Mouse (Mus musculus) C2C12 (cell line): ENCODE results near the gene Dnajb8. TPM values are rescaled to one million over a fixed set of nuclear protein-coding genes. Genes with fewer than 3 reads are reported as not detected.

Experiments used
- H3K27me3 ChIP-seq: one replicate; pipeline ENCODE4 v1.6.1; 2011; ENCODE audit not compliant: control insufficient read depth, insufficient read depth, insufficient read length
- H3K36me3 ChIP-seq: one replicate; pipeline ENCODE4 v1.6.1; 2011; ENCODE audit not compliant: control insufficient read depth, insufficient read depth
- H3K4me3 ChIP-seq: one replicate; pipeline ENCODE4 v1.5.1; 2011; ENCODE audit warnings: mild to moderate bottlenecking, control low read depth; ENCODE audit not compliant: poor library complexity, insufficient read depth, severe bottlenecking
- H3K79me2 ChIP-seq: one replicate; pipeline ENCODE4 v1.6.1; 2011; ENCODE audit not compliant: control insufficient read depth, insufficient read depth
- H3K79me3 ChIP-seq: one replicate; pipeline ENCODE4 v1.6.1; 2011; ENCODE audit warnings: low read depth, control low read depth
- H3ac ChIP-seq: one replicate; pipeline ENCODE3; 2011; ENCODE audit warnings: low read depth; ENCODE audit not compliant: control insufficient read depth, insufficient read length
- CEBPB ChIP-seq: IDR thresholded peaks from one replicate; pipeline ENCODE4 v1.6.1; 2011; ENCODE audit warnings: low read depth, mild to moderate bottlenecking, control low read depth, moderate library complexity
- CTCF ChIP-seq: IDR thresholded peaks from one replicate; pipeline ENCODE4 v1.5.1; 2011; ENCODE audit not compliant: control insufficient read depth, insufficient read depth, insufficient read length
- FOSL1 ChIP-seq: IDR thresholded peaks from one replicate; pipeline ENCODE4 v1.8.0; 2011; ENCODE audit warnings: mild to moderate bottlenecking, low read length; ENCODE audit not compliant: poor library complexity, insufficient read depth, severe bottlenecking
- MAX ChIP-seq: IDR thresholded peaks from one replicate; pipeline ENCODE4 v1.6.1; 2011; ENCODE audit warnings: mild to moderate bottlenecking, control low read depth
- MYOD1 ChIP-seq: IDR thresholded peaks from one replicate; pipeline ENCODE4 v1.6.1; 2011; ENCODE audit warnings: low read depth; ENCODE audit not compliant: control insufficient read depth, insufficient read length
- MYOG ChIP-seq: IDR thresholded peaks from one replicate; pipeline ENCODE4 v1.6.1; 2011; ENCODE audit not compliant: control insufficient read depth, insufficient read length; ENCODE audit errors: extremely low read depth
- USF1 ChIP-seq: IDR thresholded peaks from one replicate; pipeline ENCODE4 v1.6.1; 2011; ENCODE audit warnings: low read depth, mild to moderate bottlenecking, control low read depth, moderate library complexity
- polyA plus RNA-seq: library from polyadenylated mRNA; unstranded; fragments of >200 nt; fragmentation: generic; extraction: Trizol; gene quantifications from one replicate; pipeline ENCODE4 v1.2.1, GENCODE M21; 2012; ENCODE audit warnings: missing spikeins

Gene Dnajb8
- polyA plus RNA-seq, 1 experiment: not detected

DNA sequence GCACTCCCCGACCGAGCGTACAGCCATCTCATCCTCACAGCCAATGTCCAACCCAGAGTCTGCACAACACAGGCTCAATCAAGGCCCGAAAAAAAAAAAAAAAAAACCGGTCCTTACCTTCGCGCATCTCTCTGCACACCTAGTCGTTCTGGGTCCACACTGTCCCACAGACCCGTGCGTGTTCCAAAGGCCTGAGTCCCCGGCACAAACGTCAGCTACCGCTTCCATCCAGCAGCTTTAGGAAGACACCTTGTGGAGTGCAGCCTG is 32.1 kb upstream of the Dnajb8 start:
- no peak for TF ChIP-seq FOSL1
- TF ChIP-seq MYOG: no peak
- no peak for TF ChIP-seq CEBPB
- no peak for TF ChIP-seq MAX
- no peak for TF ChIP-seq USF1
- no peak for TF ChIP-seq MYOD1
- TF ChIP-seq CTCF: no peak
- Histone ChIP-seq H3K36me3 (no peaks in the 10 kb centered on the region), H3ac (no peak overlapping the region), H3K79me3 (no peaks in the 10 kb centered on the region), H3K27me3 (no peaks in the 10 kb centered on the region), H3K79me2 (no peaks in the 10 kb centered on the region), H3K4me3 (no peak overlapping the region)

DNA sequence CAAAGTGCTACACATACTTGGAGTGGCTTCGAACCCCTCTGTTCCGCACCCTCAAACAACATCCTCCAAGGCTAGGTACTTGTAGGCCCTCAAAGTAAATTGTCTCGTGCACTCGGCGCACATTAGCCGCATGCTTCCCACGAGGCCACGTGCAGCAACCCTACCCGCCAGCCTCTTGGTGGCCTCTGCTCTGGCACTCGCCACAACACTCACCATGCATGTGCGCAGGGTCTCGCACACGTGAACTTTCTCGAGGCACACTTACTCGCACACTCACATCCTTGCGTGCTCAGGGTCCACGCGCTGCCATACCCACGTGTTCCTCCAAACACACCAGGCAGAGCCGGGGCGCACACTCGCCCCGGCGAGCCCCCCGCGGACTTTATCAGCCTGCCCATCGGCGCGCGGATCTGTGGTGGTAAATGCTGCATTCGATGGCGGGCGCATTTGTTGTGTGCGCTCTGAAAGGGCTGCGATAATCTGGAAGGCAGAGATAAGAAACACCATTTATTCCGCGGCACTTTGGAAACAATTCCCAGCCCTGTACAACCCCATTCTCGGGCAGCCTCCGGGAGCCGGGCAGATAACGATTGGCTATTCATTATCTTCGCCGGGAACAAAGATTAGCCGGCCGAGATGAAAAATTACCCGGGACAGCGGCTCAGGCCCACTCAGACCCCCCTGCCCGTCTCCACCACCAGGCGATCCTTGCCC is 31.6 kb upstream of the Dnajb8 start:
- no peak overlapping the region for H3K4me3 ChIP-seq
- TF ChIP-seq CTCF: no peak
- TF ChIP-seq MYOG: no peak
- TF ChIP-seq USF1: no peak
- no peak for TF ChIP-seq CEBPB
- no peak for TF ChIP-seq MYOD1
- TF ChIP-seq MAX: no peak
- TF ChIP-seq FOSL1: no peak
- H3K36me3 ChIP-seq: no peaks in the 10 kb centered on the region
- no peaks in the 10 kb centered on the region for H3K27me3 ChIP-seq
- H3ac ChIP-seq: no peak overlapping the region
- H3K79me3 ChIP-seq: no peaks in the 10 kb centered on the region
- H3K79me2 ChIP-seq: no peaks in the 10 kb centered on the region

DNA sequence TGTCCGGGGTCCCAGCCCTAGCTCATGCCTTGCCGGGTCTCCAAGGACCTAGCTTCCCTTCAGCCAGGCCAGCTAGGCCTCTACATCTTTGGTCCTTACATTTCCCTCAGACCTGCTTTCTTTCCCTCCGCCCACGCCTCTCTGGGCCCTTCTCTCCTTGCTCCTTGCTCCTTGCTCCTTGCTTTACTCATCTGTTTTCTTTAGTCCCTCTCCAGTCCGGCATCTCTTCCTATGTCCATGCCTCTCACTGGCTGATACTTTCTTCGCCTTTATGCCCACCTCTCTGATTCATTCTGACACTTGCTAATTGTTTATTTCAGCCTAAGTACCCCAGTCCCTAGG is 31.1 kb upstream of the Dnajb8 start:
- Histone ChIP-seq H3K27me3 (no peaks in the 10 kb centered on the region), H3K79me3 (no peaks in the 10 kb centered on the region), H3ac (no peak overlapping the region), H3K4me3 (no peak overlapping the region), H3K79me2 (no peaks in the 10 kb centered on the region), H3K36me3 (no peaks in the 10 kb centered on the region)
- no peak for TF ChIP-seq MAX
- TF ChIP-seq CTCF: no peak
- no peak for TF ChIP-seq MYOD1
- no peak for TF ChIP-seq USF1
- no peak for TF ChIP-seq CEBPB
- TF ChIP-seq MYOG: no peak
- no peak for TF ChIP-seq FOSL1

DNA sequence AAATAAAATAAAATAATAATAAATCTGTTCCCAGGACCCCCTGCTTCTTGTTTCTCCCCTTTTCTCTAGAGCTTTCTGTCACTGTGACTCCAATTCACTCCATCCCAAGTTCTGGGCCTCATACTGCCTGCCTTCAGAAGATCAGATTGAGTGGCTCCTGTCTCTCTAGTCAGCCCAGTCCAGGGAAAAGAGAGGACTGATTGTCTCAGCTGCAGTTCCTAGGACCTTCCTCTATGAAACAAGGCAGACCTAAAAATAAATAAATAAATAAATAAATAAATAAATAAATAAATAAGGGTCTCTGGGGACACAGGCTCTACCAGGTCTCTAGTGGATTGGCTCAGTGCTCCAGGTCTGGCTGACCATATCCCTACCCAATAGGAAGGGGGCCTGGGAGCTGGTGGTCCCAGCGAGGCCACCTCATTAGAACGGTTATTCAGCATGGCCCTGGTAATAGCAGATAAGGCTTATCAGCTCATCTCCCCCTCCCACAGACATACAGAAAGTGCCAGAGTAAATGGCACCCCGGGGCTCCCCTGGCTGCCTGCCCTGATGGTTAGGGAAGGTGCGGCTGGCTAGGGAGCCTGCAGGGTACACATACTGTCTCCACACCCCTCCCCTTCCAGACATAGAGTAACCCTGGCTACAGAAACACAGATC is 30.5 kb upstream of the Dnajb8 start:
- no peaks in the 10 kb centered on the region for H3K79me2 ChIP-seq
- H3K27me3 ChIP-seq: no peaks in the 10 kb centered on the region
- H3K79me3 ChIP-seq: peaks cover 1% of the 10 kb centered on the region
- TF ChIP-seq MAX (no peak), USF1 (no peak), CTCF (no peak), FOSL1 (no peak), MYOD1 (no peak), MYOG (no peak), CEBPB (no peak)
- H3K4me3 ChIP-seq: no peak overlapping the region
- H3ac ChIP-seq: no peak overlapping the region
- no peaks in the 10 kb centered on the region for H3K36me3 ChIP-seq

DNA sequence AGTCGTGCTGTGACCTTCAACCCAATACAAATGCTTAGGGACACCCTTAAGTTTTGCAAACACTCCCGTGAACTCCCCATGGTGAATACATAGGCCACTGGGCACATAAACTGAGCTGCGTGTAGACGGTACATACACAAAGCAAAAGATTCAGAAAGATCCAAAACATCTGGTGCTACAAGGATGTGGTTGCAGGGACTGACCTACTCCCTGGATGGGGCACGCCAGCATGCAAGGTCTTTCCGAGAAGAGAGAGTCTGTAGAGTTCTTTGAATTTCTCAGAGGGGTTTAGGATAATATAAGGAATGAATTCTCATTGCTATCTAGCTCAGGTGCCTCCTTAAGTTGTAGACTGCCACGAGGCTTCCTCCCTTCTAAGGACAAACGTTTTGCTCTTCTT is 29.3 kb upstream of the Dnajb8 start:
- Histone ChIP-seq H3K36me3 (no peaks in the 10 kb centered on the region), H3K27me3 (no peaks in the 10 kb centered on the region), H3K4me3 (no peak overlapping the region), H3K79me2 (no peaks in the 10 kb centered on the region), H3K79me3 (peaks cover 1% of the 10 kb centered on the region), H3ac (no peak overlapping the region)
- no peak for TF ChIP-seq CTCF
- no peak for TF ChIP-seq MAX
- TF ChIP-seq MYOG: no peak
- TF ChIP-seq MYOD1: no peak
- no peak for TF ChIP-seq CEBPB
- TF ChIP-seq FOSL1: no peak
- TF ChIP-seq USF1: no peak

DNA sequence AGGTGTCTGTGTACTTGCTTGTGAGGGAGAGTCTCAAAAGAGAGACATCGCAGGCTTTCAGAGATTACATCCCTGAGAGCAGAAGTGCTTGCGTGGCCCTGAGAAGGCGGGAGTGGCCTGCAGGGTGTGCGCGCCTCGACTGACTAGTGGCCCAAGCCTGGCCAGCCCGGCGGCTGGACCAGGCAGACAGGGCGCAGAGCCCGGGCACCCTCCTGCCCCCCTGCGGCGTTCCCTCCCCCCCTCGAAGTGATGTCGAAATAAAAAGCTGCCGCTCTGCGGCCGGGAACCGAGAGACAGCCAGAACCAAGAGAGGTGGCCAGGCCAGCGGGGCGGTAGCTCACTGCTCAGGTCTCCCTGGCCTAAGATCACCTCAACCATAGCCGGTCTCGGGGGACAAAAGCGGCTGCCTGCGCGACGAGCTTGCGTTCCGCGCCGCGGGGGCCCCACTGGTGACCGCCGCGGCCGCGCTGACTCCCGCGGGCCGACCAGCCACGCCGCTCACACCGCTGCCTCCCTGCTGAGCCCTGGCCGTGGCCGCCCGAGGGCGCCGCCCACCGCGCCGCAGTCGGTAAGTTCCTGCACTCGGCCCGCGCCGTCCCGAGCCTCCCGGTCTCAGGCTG is 28.5 kb upstream of the Dnajb8 start, which contains the start of gene Gata2:
Gene Gata2, plus strand, starts transcription at position 459 of the 620 bp plus-strand sequence.
- Histone ChIP-seq H3K36me3 (no peaks in the 10 kb centered on the region), H3K79me2 (peaks cover under 1% of the 10 kb centered on the region), H3K79me3 (peaks cover 1% of the 10 kb centered on the region), H3K4me3 (no peak within 1 kb of the TSS), H3K27me3 (no peaks in the 10 kb centered on the region), H3ac (no peak within 1 kb of the TSS)
- no peak for TF ChIP-seq MYOG
- no peak for TF ChIP-seq CEBPB
- TF ChIP-seq CTCF: no peak
- no peak for TF ChIP-seq MYOD1
- TF ChIP-seq MAX: no peak
- no peak for TF ChIP-seq USF1
